Mouse (Mus musculus) lung, adult 2 months (tissue): ENCODE results near the gene Prrg2. TPM values are rescaled to one million over a fixed set of nuclear protein-coding genes. Genes with fewer than 3 reads are reported as not detected.
"Not testable (repeated sequence)": the region's sequence is repeated elsewhere in the genome, so short reads cannot be mapped to it uniquely, and the experiment has no call there.

Source experiments
- DNase-seq: peaks from one replicate; pipeline ENCODE4 v3.0.0; 2022
- H3K4me1 ChIP-seq: fragments of 200-500 bp; 2 replicates; pipeline ENCODE4 v1.6.1; 2011; ENCODE audit warnings: low read length; ENCODE audit not compliant: control insufficient read depth, insufficient read depth
- H3K4me3 ChIP-seq: fragments of 200-500 bp; replicated peaks from 2 replicates; pipeline ENCODE3; 2011; ENCODE audit warnings: low read depth, mild to moderate bottlenecking, control low read depth, low read length; ENCODE audit errors: extremely low read depth
- CTCF ChIP-seq: fragments of 200-500 bp; IDR thresholded peaks from 2 replicates; pipeline ENCODE4 v1.5.1; 2011; ENCODE audit warnings: mild to moderate bottlenecking, low read length, control low read depth; ENCODE audit not compliant: insufficient read depth
- POLR2A ChIP-seq: fragments of 200-500 bp; IDR thresholded peaks from 2 replicates; pipeline ENCODE4 v1.6.1; 2011; ENCODE audit warnings: low read depth, mild to moderate bottlenecking, control low read depth, low read length, borderline replicate concordance; ENCODE audit errors: extremely low read depth
- whole genome bisulfite sequencing: fragments of 180-500 bp; shearing (Covaris S2); methylation state at CpG from one replicate; pipeline ENCODE4 v1.1.7; 2018; 5-methylcytosine and 5-hydroxymethylcytosine counted together
- polyA plus RNA-seq: library from polyadenylated mRNA; depleted of rRNA; stranded (reverse); fragments of >200 nt; gene quantifications from 2 replicates; pipeline ENCODE4 v1.2.3, GENCODE M21; 2012

The Prrg2 gene
- polyA plus RNA-seq, 1 experiment: 82.5 TPM

GRCm38 (mm10) chr7:45102441-45102840, 40.0 kb upstream of the Prrg2 start:
- 53% methylated on average over 11 of the region's 11 CpGs for WGBS
- TF ChIP-seq POLR2A: no peak
- TF ChIP-seq CTCF: no peak
- Histone ChIP-seq H3K4me1 (peaks cover 7% of the 10 kb centered on the region), H3K4me3 (peak overlapping the region; percentile 57)
- no peak for DNase-seq

DNA sequence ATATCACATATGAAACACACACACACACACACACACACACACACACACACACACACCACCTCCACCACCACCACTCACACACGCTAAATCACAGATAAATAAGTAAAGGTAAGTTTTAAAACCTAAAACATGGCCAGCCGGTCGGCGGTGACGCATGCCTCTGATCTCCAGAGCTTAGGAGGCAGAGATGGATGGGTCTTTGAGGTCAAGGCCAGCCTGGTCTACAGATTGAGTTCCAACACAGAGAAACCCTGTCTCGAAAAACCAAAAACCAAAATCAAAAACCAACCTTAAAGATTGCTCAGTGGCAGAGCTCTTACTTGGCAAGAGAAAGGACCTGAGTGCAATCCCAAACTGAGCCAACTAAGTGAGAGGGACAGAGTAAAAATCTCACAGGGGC, 37.6 kb upstream of the Prrg2 start:
- no peak for DNase-seq
- no peak overlapping the region for H3K4me3 ChIP-seq
- H3K4me1 ChIP-seq: peaks cover 7% of the 10 kb centered on the region
- TF ChIP-seq CTCF: no peak
- no peak for TF ChIP-seq POLR2A
- WGBS: 87% methylated on average over 6 of the region's 6 CpGs

GRCm38 (mm10) chr7:45098541-45099240, 36.2 kb upstream of the Prrg2 start:
- no peak for DNase-seq
- 84% methylated on average over 8 of the region's 8 CpGs for WGBS
- Histone ChIP-seq H3K4me3 (no peak overlapping the region), H3K4me1 (peaks cover 3% of the 10 kb centered on the region)
- TF ChIP-seq POLR2A (no peak), CTCF (peak; percentile 33)

GRCm38 (mm10) chr7:45097479-45097878, 35.0 kb upstream of the Prrg2 start:
- DNase-seq: no peak
- Histone ChIP-seq H3K4me1 (no peaks in the 10 kb centered on the region), H3K4me3 (no peak overlapping the region)
- WGBS: 38% methylated on average over 6 of the region's 6 CpGs
- TF ChIP-seq POLR2A (no peak), CTCF (no peak)

DNA sequence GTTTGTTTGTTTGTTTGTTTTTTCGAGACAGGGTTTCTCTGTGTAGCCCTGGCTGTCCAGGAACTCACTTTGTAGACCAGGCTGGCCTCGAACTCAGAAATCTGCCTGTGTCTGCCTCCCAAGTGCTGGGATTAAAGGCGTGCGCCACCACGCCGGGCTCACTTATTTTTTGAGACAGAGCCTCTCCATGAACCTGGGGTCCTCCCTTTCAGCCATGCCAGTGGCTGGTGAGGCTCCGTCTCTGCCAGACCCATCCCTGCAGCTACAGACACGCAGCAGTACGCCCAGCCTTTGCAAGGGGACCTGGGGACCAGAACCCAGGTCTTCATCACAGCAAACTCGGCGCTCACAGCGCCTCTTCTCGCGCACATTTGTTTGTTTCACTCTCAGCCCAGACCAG, 33.5 kb upstream of the Prrg2 start:
- WGBS: 94% methylated on average over 14 of the region's 14 CpGs
- DNase-seq, H3K4me3 ChIP-seq, H3K4me1 ChIP-seq: not testable (repeated sequence)

- 72% methylated on average over 6 of the region's 6 CpGs for WGBS
- Histone ChIP-seq H3K4me3 (no peak overlapping the region), H3K4me1 (peaks cover 2% of the 10 kb centered on the region; the same call in 1 of the 2 replicates)
- TF ChIP-seq CTCF: no peak
- TF ChIP-seq POLR2A: no peak
- no peak for DNase-seq
Observed at GRCm38 (mm10) chr7:45095367-45095766, 32.9 kb upstream of the Prrg2 start.

GRCm38 (mm10) chr7:45094121-45094520, 31.6 kb upstream of the Prrg2 start:
- Histone ChIP-seq H3K4me3 (no peak overlapping the region), H3K4me1 (peaks cover 2% of the 10 kb centered on the region; the same call in 1 of the 2 replicates)
- no peak for DNase-seq
- WGBS: 63% methylated on average over 7 of the region's 7 CpGs
- TF ChIP-seq CTCF: no peak
- TF ChIP-seq POLR2A: no peak

GRCm38 (mm10) chr7:45093516-45093905, 31.0 kb upstream of the Prrg2 start:
- DNase-seq: no peak
- WGBS: 42% methylated on average over 18 of the region's 18 CpGs

GRCm38 (mm10) chr7:45092828-45093515, 30.5 kb upstream of the Prrg2 start:
- DNase-seq: no peak
- WGBS: 66% methylated on average over 12 of the region's 12 CpGs
- Histone ChIP-seq H3K4me1 (peaks cover 2% of the 10 kb centered on the region; the same call in 1 of the 2 replicates), H3K4me3 (no peak overlapping the region)
- TF ChIP-seq CTCF (no peak), POLR2A (no peak)

More at GRCm38 (mm10) chr7:45093516-45093905, 31.0 kb upstream of the Prrg2 start:
- Histone ChIP-seq H3K4me3 (no peak overlapping the region), H3K4me1 (peaks cover 2% of the 10 kb centered on the region; the same call in 1 of the 2 replicates)
- TF ChIP-seq POLR2A: no peak
- no peak for TF ChIP-seq CTCF

GRCm38 (mm10) chr7:45092048-45092447, 29.6 kb upstream of the Prrg2 start, which contains the start of gene Rcn3:
Gene Rcn3 (minus strand): TSS chr7:45092221.
- DNase-seq: peak; percentile 45
- peak within 1 kb of the TSS; percentile 37 for H3K4me3 ChIP-seq
- TF ChIP-seq CTCF (no peak), POLR2A (peak; percentile 46; the same call in 1 of the 2 replicates)
- H3K4me1 ChIP-seq: peaks cover 2% of the 10 kb centered on the region; the same call in 1 of the 2 replicates
- WGBS: 1% methylated on average over 16 of the region's 16 CpGs
